Mouse (Mus musculus): ENCODE data around the gene Col23a1. TPM values are rescaled to one million over a fixed set of nuclear protein-coding genes. Genes with fewer than 3 reads are reported as not detected.
"Not testable (repeated sequence)": the region's sequence is repeated elsewhere in the genome, so short reads cannot be mapped to it uniquely, and the experiment has no call there.

Col23a1 gene
- total RNA-seq, 4 experiments from 2014 or later = 2.3 to 14.3 (median 6.9) TPM

- DNase-seq = no peak
Observed at GRCm38 (mm10) chr11:51328387-51328942, 38.7 kb downstream of the Col23a1 start.

- no peak for DNase-seq
Observed at GRCm38 (mm10) chr11:51329837-51330714, 40.4 kb downstream of the Col23a1 start.

GRCm38 (mm10) chr11:51334017-51334416, 44.3 kb downstream of the Col23a1 start:
- no peak for DNase-seq

- no peak for DNase-seq
Observed at GRCm38 (mm10) chr11:51337585-51337984, 47.9 kb downstream of the Col23a1 start.

- DNase-seq = no peak
Observed at GRCm38 (mm10) chr11:51338416-51338815, 48.7 kb downstream of the Col23a1 start.

- no peak for DNase-seq
Observed at GRCm38 (mm10) chr11:51341091-51341490, 51.4 kb downstream of the Col23a1 start.

GRCm38 (mm10) chr11:51342776-51343175, 53.1 kb downstream of the Col23a1 start:
- no peak for DNase-seq

GRCm38 (mm10) chr11:51343312-51343711, 53.6 kb downstream of the Col23a1 start:
- no peak for DNase-seq

GRCm38 (mm10) chr11:51343728-51344289, 54.1 kb downstream of the Col23a1 start:
- no peak for DNase-seq

GRCm38 (mm10) chr11:51345481-51346465, 56.1 kb downstream of the Col23a1 start:
- peak; percentile 53 for DNase-seq

GRCm38 (mm10) chr11:51347756-51348155, 58.0 kb downstream of the Col23a1 start:
- no peak for DNase-seq

GRCm38 (mm10) chr11:51349665-51350064, 59.9 kb downstream of the Col23a1 start:
- DNase-seq = no peak

- DNase-seq = no peak
Observed at GRCm38 (mm10) chr11:51351151-51351550, 61.4 kb downstream of the Col23a1 start.

GRCm38 (mm10) chr11:51351841-51352240, 62.1 kb downstream of the Col23a1 start:
- no peak for DNase-seq

- DNase-seq = peak; percentile 41
Observed at GRCm38 (mm10) chr11:51353746-51354145, 64.0 kb downstream of the Col23a1 start.

GRCm38 (mm10) chr11:51358981-51359380, 69.3 kb downstream of the Col23a1 start:
- not testable (repeated sequence) for DNase-seq

GRCm38 (mm10) chr11:51364353-51364752, 74.6 kb downstream of the Col23a1 start:
- no peak for DNase-seq

- DNase-seq = no peak
Observed at GRCm38 (mm10) chr11:51367334-51367733, 77.6 kb downstream of the Col23a1 start.

- DNase-seq = no peak
Observed at GRCm38 (mm10) chr11:51370273-51370672, 80.6 kb downstream of the Col23a1 start.

GRCm38 (mm10) chr11:51371321-51371720, 81.6 kb downstream of the Col23a1 start:
- DNase-seq = no peak

- no peak for DNase-seq
Observed at GRCm38 (mm10) chr11:51371926-51372325, 82.2 kb downstream of the Col23a1 start.

GRCm38 (mm10) chr11:51377199-51377598, 87.5 kb downstream of the Col23a1 start:
- no peak for DNase-seq

Data from adrenal gland, adult 8-10 months (tissue).